Mouse (Mus musculus) MEL (cell line): Measurements from ENCODE around the gene Nagk. TPM values are rescaled to one million over a fixed set of nuclear protein-coding genes. Genes with fewer than 3 reads are reported as not detected.

Experiments
- DNase-seq: peaks from one replicate; pipeline ENCODE4 v3.0.0; 2011; ENCODE audit warnings: low read depth, low spot score
- H3K27ac ChIP-seq: 2 replicates; pipeline ENCODE4 v1.5.1; 2012; ENCODE audit warnings: low read depth, mild to moderate bottlenecking, control low read depth, low read length, moderate library complexity; ENCODE audit not compliant: control insufficient read depth
- H3K27me3 ChIP-seq, 2 experiments: fragments of 150-350 bp in 1 of 2; sonication (generic) in 1 of 2; 2 replicates each; pipeline ENCODE4 v1.6.1; 2012; ENCODE audit warnings: low read length in 2 of 2, mild to moderate bottlenecking in 2 of 2, improper control_type of control experiment in 1 of 2, moderate library complexity in 1 of 2; ENCODE audit not compliant: insufficient read depth in 2 of 2, control insufficient read depth in 1 of 2
- H3K36me3 ChIP-seq, 2 experiments: 2 replicates each; pipeline ENCODE4 v1.6.1; 2012 to 2014; ENCODE audit warnings: low read length in 2 of 2, improper control_type of control experiment in 1 of 2, inconsistent platforms in 1 of 2, mild to moderate bottlenecking in 1 of 2; ENCODE audit not compliant: insufficient read depth in 2 of 2, control insufficient read depth in 1 of 2
- H3K4me1 ChIP-seq, 2 experiments: fragments of 150-350 bp in 1 of 2; sonication (generic) in 1 of 2; 2 replicates each; pipeline ENCODE4 v1.6.1; 2012; ENCODE audit warnings: low read length in 2 of 2, improper control_type of control experiment in 1 of 2, mild to moderate bottlenecking in 1 of 2; ENCODE audit not compliant: insufficient read depth in 2 of 2, control insufficient read depth in 1 of 2
- H3K4me3 ChIP-seq, 2 experiments: fragments of 150-350 bp in 1 of 2; sonication (generic) in 1 of 2; 2 replicates each; pipeline ENCODE4 v1.5.1; 2012; ENCODE audit warnings: low read depth in 2 of 2, low read length in 2 of 2, mild to moderate bottlenecking in 2 of 2, moderate library complexity in 2 of 2, control low read depth in 1 of 2, improper control_type of control experiment in 1 of 2; ENCODE audit not compliant: control insufficient read depth in 1 of 2, insufficient read depth in 1 of 2
- H3K79me2 ChIP-seq: 2 replicates; pipeline ENCODE4 v1.6.1; 2012; ENCODE audit warnings: mild to moderate bottlenecking, low read length, moderate library complexity; ENCODE audit not compliant: control insufficient read depth, poor library complexity, insufficient read depth
- H3K9ac ChIP-seq: 2 replicates; pipeline ENCODE4 v1.6.1; 2012; ENCODE audit warnings: low read depth, mild to moderate bottlenecking, control low read depth, low read length, moderate library complexity; ENCODE audit not compliant: control insufficient read depth, poor library complexity, severe bottlenecking
- H3K9me3 ChIP-seq: fragments of 150-350 bp; sonication (generic); replicated peaks from 2 replicates; pipeline ENCODE4 v1.6.1; 2012; ENCODE audit warnings: mild to moderate bottlenecking, low read length, improper control_type of control experiment, moderate library complexity; ENCODE audit not compliant: insufficient read depth
- CTCF ChIP-seq, 3 experiments: IDR thresholded peaks in 2 of 3; conservative IDR thresholded peaks in 1 of 3; 2 replicates each; pipeline ENCODE4 v1.5.1; 2011 to 2012; ENCODE audit warnings: low read length in 3 of 3, low read depth in 2 of 3, mild to moderate bottlenecking in 2 of 3, improper control_type of control experiment in 1 of 3, inconsistent platforms in 1 of 3, mixed read lengths in 1 of 3, moderate library complexity in 1 of 3; ENCODE audit not compliant: control insufficient read depth in 1 of 3, insufficient read depth in 1 of 3, poor library complexity in 1 of 3, severe bottlenecking in 1 of 3
- EP300 ChIP-seq, 2 experiments: IDR thresholded peaks; 2 replicates each; pipeline ENCODE4 v1.6.1; 2011; ENCODE audit warnings: improper control_type of control experiment in 2 of 2, low read length in 2 of 2, low read depth in 1 of 2, mild to moderate bottlenecking in 1 of 2
- KAT2A ChIP-seq: conservative IDR thresholded peaks from 2 replicates; pipeline ENCODE4 v1.6.1; 2012; ENCODE audit warnings: low read depth, low read length, improper control_type of control experiment, inconsistent platforms
- MXI1 ChIP-seq: IDR thresholded peaks from 2 replicates; pipeline ENCODE4 v1.6.1; 2011; ENCODE audit warnings: mild to moderate bottlenecking, low read depth, low read length, improper control_type of control experiment
- POLR2A ChIP-seq, 2 experiments: IDR thresholded peaks; 2 replicates each; pipeline ENCODE4 v1.6.1; 2011 to 2012; ENCODE audit warnings: low read length in 2 of 2, mild to moderate bottlenecking in 2 of 2, control low read depth in 1 of 2, improper control_type of control experiment in 1 of 2, low read depth in 1 of 2, moderate library complexity in 1 of 2; ENCODE audit not compliant: control insufficient read depth in 1 of 2, insufficient read depth in 1 of 2, poor library complexity in 1 of 2
- POLR2AphosphoS2 ChIP-seq: IDR thresholded peaks from 2 replicates; pipeline ENCODE4 v1.6.1; 2011; ENCODE audit warnings: low read length, improper control_type of control experiment
- SIN3A ChIP-seq: IDR thresholded peaks from 2 replicates; pipeline ENCODE4 v1.6.1; 2012; ENCODE audit warnings: low read length, improper control_type of control experiment, inconsistent platforms
- UBTF ChIP-seq: IDR thresholded peaks from 2 replicates; pipeline ENCODE4 v1.6.1; 2012; ENCODE audit warnings: low read depth, mild to moderate bottlenecking, inconsistent platforms, low read length, improper control_type of control experiment, moderate library complexity, borderline replicate concordance; ENCODE audit not compliant: insufficient read depth
- USF2 ChIP-seq, 2 experiments: IDR thresholded peaks; 2 replicates each; pipeline ENCODE4 v1.6.1; 2011 to 2012; ENCODE audit warnings: improper control_type of control experiment in 2 of 2, low read length in 2 of 2, borderline replicate concordance in 1 of 2, inconsistent platforms in 1 of 2, low read depth in 1 of 2, mild to moderate bottlenecking in 1 of 2; ENCODE audit not compliant: insufficient read depth in 1 of 2
- ZC3H11A ChIP-seq: IDR thresholded peaks from 2 replicates; pipeline ENCODE4 v1.6.1; 2012; ENCODE audit warnings: low read depth, mild to moderate bottlenecking, inconsistent platforms, low read length, improper control_type of control experiment
- ZKSCAN1 ChIP-seq: IDR thresholded peaks from 2 replicates; pipeline ENCODE4 v1.6.1; 2012; ENCODE audit warnings: low read depth, mild to moderate bottlenecking, inconsistent platforms, low read length, improper control_type of control experiment, moderate library complexity
- polyA plus RNA-seq, 2 experiments: library from polyadenylated mRNA; stranded (reverse) in 1 of 2; unstranded in 1 of 2; fragments of >175 nt in 1 of 2; fragments of >200 nt in 1 of 2; gene quantifications; 2 replicates each; pipeline versions ENCODE4 v1.2.1 to v1.2.4; 2012; ENCODE audit warnings: low replicate concordance in 2 of 2, low read depth in 1 of 2; ENCODE audit not compliant: insufficient read length in 2 of 2, insufficient read depth in 1 of 2, missing spikeins in 1 of 2
- total RNA-seq: library from RNA; depleted of rRNA; stranded (reverse); fragments of 300-350 nt; gene quantifications from 2 replicates; pipeline ENCODE4 v1.2.3, GENCODE M21; 2012; rRNA removed

The Nagk gene
- total and polyA plus RNA-seq, 3 experiments = 3.6 to 6.3 TPM; not detected in 1

GRCm38 (mm10) chr6:83846141-83846540 lies 51.4 kb downstream of the Nagk start:
- no peak for DNase-seq
- H3K79me2 ChIP-seq = no peaks in the 10 kb centered on the region
- H3K27me3 ChIP-seq = no peaks in the 10 kb centered on the region
- TF ChIP-seq EP300 (IDR thresholded peaks at IDR 0.05; ENCODE audit: low read depth in 1 of 2, low read length in 2 of 2) (no peak), ZKSCAN1 (no peak), CTCF (IDR thresholded peaks at IDR 0.05 in 2 of 3, conservative IDR thresholded peaks at IDR 0.05 in 1 of 3; ENCODE audit: control insufficient read depth in 1 of 3, insufficient read depth in 1 of 3, low read depth in 2 of 3, low read length in 3 of 3, poor library complexity in 1 of 3, severe bottlenecking in 1 of 3) (no peak), POLR2AphosphoS2 (no peak), SIN3A (no peak), KAT2A (no peak), ZC3H11A (no peak)
- no peak overlapping the region for H3K9ac ChIP-seq
- no peak overlapping the region for H3K27ac ChIP-seq
- H3K4me3 ChIP-seq = no peak overlapping the region
- H3K36me3 ChIP-seq = peaks cover 0 to 2% of the 10 kb centered on the region in 2 experiments; a peak in 2 of 4 replicates
- H3K9me3 ChIP-seq = no peaks in the 10 kb centered on the region
- H3K4me1 ChIP-seq = peaks cover 0 to 4% of the 10 kb centered on the region in 2 experiments; a peak in 1 of 4 replicates

DNA sequence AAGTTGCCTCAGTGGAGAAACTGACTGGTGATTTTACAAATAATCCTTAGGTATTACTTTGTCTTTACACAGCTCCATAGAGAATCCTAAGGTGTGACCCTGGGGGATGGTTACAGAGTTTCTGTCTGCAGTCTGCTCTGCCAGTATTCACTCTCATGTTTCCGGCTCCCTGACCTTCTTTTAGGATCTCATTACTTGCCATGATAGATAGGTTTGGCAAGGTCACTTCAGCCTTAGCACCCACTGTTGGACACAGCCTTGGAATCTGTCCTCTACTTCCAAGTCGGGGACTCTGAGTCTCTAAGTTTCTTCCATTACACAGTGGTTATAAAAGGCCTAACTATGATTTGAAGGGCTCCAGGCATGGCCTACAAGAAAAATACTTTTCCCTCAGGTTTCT lies 54.7 kb downstream of the Nagk start:
- no peak overlapping the region for H3K9ac ChIP-seq
- H3K9me3 ChIP-seq = no peaks in the 10 kb centered on the region
- TF ChIP-seq POLR2A (IDR thresholded peaks at IDR 0.05; ENCODE audit: control insufficient read depth in 1 of 2, insufficient read depth in 1 of 2, low read depth in 1 of 2, low read length in 2 of 2, poor library complexity in 1 of 2) (no peak), UBTF (no peak), SIN3A (no peak), MXI1 (no peak), USF2 (IDR thresholded peaks at IDR 0.05; ENCODE audit: borderline replicate concordance in 1 of 2, insufficient read depth in 1 of 2, low read depth in 1 of 2, low read length in 2 of 2) (no peak)
- TF ChIP-seq, all 39 proteins: peak for 0
- Histone ChIP-seq H3K4me1 (peaks cover 0 to 4% of the 10 kb centered on the region in 2 experiments; a peak in 1 of 4 replicates), H3K27me3 (no peaks in the 10 kb centered on the region), H3K79me2 (no peaks in the 10 kb centered on the region), H3K27ac (no peak overlapping the region), H3K4me3 (no peak overlapping the region), H3K36me3 (peaks cover 0 to 2% of the 10 kb centered on the region in 2 experiments; a peak in 2 of 4 replicates)
- DNase-seq = no peak

Other genes starting within 250 kb of the Nagk start
- 4.0 and 4.8 TPM in 2 replicates for gene Stambp, start 222.3 kb upstream of the Nagk start, total RNA-seq
- 10 to 100 TPM in 1 of 2 experiments, not detected in 1; 18.3 TPM for gene Stambp, start 222.3 kb upstream of the Nagk start, polyA plus RNA-seq
- not detected in 2 replicates for gene Clec4f, start 138.8 kb upstream of the Nagk start, total RNA-seq
- gene Clec4f, start 138.8 kb upstream of the Nagk start, polyA plus RNA-seq = not detected
- gene Cd207, start 117.1 kb upstream of the Nagk start, total RNA-seq = not detected in 2 replicates
- not detected for gene Cd207, start 117.1 kb upstream of the Nagk start, polyA plus RNA-seq
- 0.39 and 0.46 TPM in 2 replicates for gene Vax2, start 83.7 kb upstream of the Nagk start, total RNA-seq
- 1 to 10 TPM in 1 of 2 experiments, not detected in 1; 3.2 TPM for gene Vax2, start 83.7 kb upstream of the Nagk start, polyA plus RNA-seq
- gene Atp6v1b1, start 52.0 kb upstream of the Nagk start, total RNA-seq = not detected in 2 replicates
- gene Atp6v1b1, start 52.0 kb upstream of the Nagk start, polyA plus RNA-seq = under 1 TPM in 1 of 2 experiments, not detected in 1; 0.08 TPM
- gene Ankrd53, start 32.3 kb upstream of the Nagk start, total RNA-seq = not detected in 2 replicates
- gene Ankrd53, start 32.3 kb upstream of the Nagk start, polyA plus RNA-seq = under 1 TPM in 1 of 2 experiments, not detected in 1; 0.67 TPM
- gene Tex261, start 19.2 kb upstream of the Nagk start, total RNA-seq = 51.1 and 56.2 TPM in 2 replicates
- 100 to 1,000 TPM in 1 of 2 experiments, not detected in 1; 104 TPM for gene Tex261, start 19.2 kb upstream of the Nagk start, polyA plus RNA-seq
- 16.0 and 21.0 TPM in 2 replicates for gene Paip2b, start 36.8 kb downstream of the Nagk start, total RNA-seq
- gene Paip2b, start 36.8 kb downstream of the Nagk start, polyA plus RNA-seq = 10 to 100 TPM in 1 of 2 experiments, not detected in 1; 18.4 TPM
- gene Zfp638, start 72.1 kb downstream of the Nagk start, total RNA-seq = 50.1 and 53.0 TPM in 2 replicates
- 10 to 100 TPM; 61.2 to 69.0 TPM for gene Zfp638, start 72.1 kb downstream of the Nagk start, polyA plus RNA-seq
- gene Dysf, start 213.6 kb downstream of the Nagk start, total RNA-seq = not detected in 2 replicates
- not detected for gene Dysf, start 213.6 kb downstream of the Nagk start, polyA plus RNA-seq